ENCODE assay signal across 8 mouse cellular contexts in the genomic region with DNA sequence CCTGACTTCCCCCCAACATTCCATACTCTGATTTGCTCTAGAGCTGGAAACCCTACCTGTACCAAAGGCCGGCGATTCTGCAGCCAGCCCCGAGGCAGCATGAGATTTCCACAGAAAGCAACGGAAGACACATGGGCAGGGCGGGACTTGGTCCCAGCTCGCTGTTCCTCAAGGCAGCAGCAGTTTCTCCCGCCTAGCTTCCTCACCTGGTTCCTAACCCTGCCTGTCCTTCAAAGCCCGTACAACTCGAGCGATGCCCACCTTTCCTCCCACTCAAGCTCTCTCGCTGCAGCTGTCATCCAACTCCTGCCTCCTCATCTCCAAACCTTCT. TPM values are rescaled to one million over a fixed set of nuclear protein-coding genes. Genes with fewer than 3 reads are reported as not detected.
DNase-seq lines count a peak whose midpoint lies in the region; ATAC-seq and TF ChIP-seq lines count a peak whose summit lies in the region.

No protein-coding gene starts in this region.

- no peaks in the 10 kb centered on the region for H3K9me3 ChIP-seq in heart, embryonic 14.5 days (ENCODE audit: control insufficient read depth, low read length)
- no peaks in the 10 kb centered on the region for H3K9me3 ChIP-seq in midbrain, embryonic 14.5 days (ENCODE audit: control insufficient read depth, low read length)

- no peak for TF ChIP-seq CTCF in bone marrow, adult 2 months (IDR thresholded peaks at IDR 0.05; ENCODE audit: control insufficient read depth, insufficient read depth, low read length)

- intact Hi-C loops in heart, postnatal 25 days (cut with DNase I), result loop anchor here (5.0 kb wide), 1 partner anchor 172 kb away; the partner anchor contains the start of gene Zfp318

- peak overlapping the region; percentile 100 for H3K9ac ChIP-seq in heart, embryonic 14.5 days (ENCODE audit: low read length)
- peak overlapping the region; percentile 96 for H3K9ac ChIP-seq in midbrain, embryonic 14.5 days (replicated peaks; ENCODE audit: low read length)

- TF ChIP-seq POLR2A in bone marrow, adult 2 months (IDR thresholded peaks at IDR 0.05; ENCODE audit: borderline replicate concordance, control insufficient read depth, low read depth, low read length), result no peak

- peaks cover 30% of the 10 kb centered on the region for H3K36me3 ChIP-seq in heart, embryonic 14.5 days (ENCODE audit: control insufficient read depth, insufficient read depth, low read length)
- H3K36me3 ChIP-seq in midbrain, embryonic 14.5 days (ENCODE audit: control insufficient read depth, insufficient read depth, low read length), result peaks cover 23% of the 10 kb centered on the region

- peaks cover 1% of the 10 kb centered on the region; the same call in 1 of the 2 replicates for H3K4me1 ChIP-seq in bone marrow, adult 2 months (ENCODE audit: control insufficient read depth, insufficient read depth, low read length)
- peaks cover 11 to 33% of the 10 kb centered on the region in 2 experiments for H3K4me1 ChIP-seq in heart, embryonic 14.5 days (ENCODE audit: control insufficient read depth in 2 of 2, insufficient read depth in 2 of 2, low read length in 2 of 2)
- H3K4me1 ChIP-seq in midbrain, embryonic 14.5 days (ENCODE audit: control insufficient read depth, insufficient read depth, low read length), result peaks cover 29% of the 10 kb centered on the region

- peak overlapping the region; percentile 76 for H3K4me2 ChIP-seq in heart, embryonic 14.5 days (ENCODE audit: low read length)
- peak overlapping the region; percentile 94 for H3K4me2 ChIP-seq in midbrain, embryonic 14.5 days (ENCODE audit: low read length)

- H3K27ac ChIP-seq in bone marrow, adult 2 months (ENCODE audit: control insufficient read depth, insufficient read depth, low read depth, low read length, poor library complexity), result no peak overlapping the region
- H3K27ac ChIP-seq in heart, embryonic 14.5 days (replicated peaks in 1 of 2; ENCODE audit: control insufficient read depth in 1 of 2, insufficient read depth in 1 of 2, low read depth in 2 of 2, low read length in 2 of 2), result peak overlapping the region; percentile 93 to 95
- H3K27ac ChIP-seq in midbrain, embryonic 14.5 days (replicated peaks; ENCODE audit: low read depth, low read length), result peak overlapping the region; percentile 91

- DNase-seq in heart, adult 11 months, result peak; percentile 97
- no peak for DNase-seq in heart, postnatal 25 days (ENCODE audit: low spot score)
- peak; percentile 65 for DNase-seq in kidney, postnatal 10 days
- DNase-seq in midbrain, embryonic 14.5 days, result no peak
- DNase-seq in ovary, postnatal 10 days (ENCODE audit: low spot score), result no peak
- no peak for DNase-seq in thymus, postnatal 0 days (ENCODE audit: low spot score)

- H3K27me3 ChIP-seq in heart, embryonic 14.5 days (ENCODE audit: control insufficient read depth, insufficient read depth, low read length), result no peaks in the 10 kb centered on the region
- H3K27me3 ChIP-seq in midbrain, embryonic 14.5 days (ENCODE audit: control insufficient read depth, insufficient read depth, low read length), result no peaks in the 10 kb centered on the region

- H3K4me3 ChIP-seq in bone marrow, adult 2 months (replicated peaks; ENCODE audit: control insufficient read depth, low read depth, low read length), result peak overlapping the region; percentile 59
- H3K4me3 ChIP-seq in heart, embryonic 14.5 days (ENCODE audit: control insufficient read depth in 1 of 2, insufficient read depth in 1 of 2, low read depth in 1 of 2, low read length in 2 of 2), result peak overlapping the region; percentile 90 to 99
- peak overlapping the region; percentile 96 for H3K4me3 ChIP-seq in midbrain, embryonic 14.5 days (replicated peaks; ENCODE audit: low read depth, low read length)

- ATAC-seq in heart, embryonic 14.5 days (ENCODE audit: insufficient number of reproducible peaks, insufficient read depth, low FRiP score, low read depth), result no peak
- ATAC-seq in midbrain, embryonic 14.5 days (ENCODE audit: low FRiP score, low TSS enrichment), result no peak

- WGBS in bone marrow, adult 2 months, result 1% methylated on average over 11 of the region's 11 CpGs
- 0% methylated on average over 11 of the region's 11 CpGs for WGBS in heart, embryonic 14.5 days
- WGBS in midbrain, embryonic 14.5 days, result 1% methylated on average over 11 of the region's 11 CpGs

RNA-seq across cellular contexts. Expression of gene Srf, which starts 1.4 kb away (rescaled TPM):
- 10 to 100 TPM; 98.7 to 99.3 TPM for total RNA-seq in heart, postnatal 25 days (2021)
- 14.6 and 17.4 TPM in 2 replicates for polyA plus RNA-seq in bone marrow, adult 2 months (2011; ENCODE audit: insufficient read depth, insufficient read length, low replicate concordance, missing spikeins)
- 15.6 and 17.8 TPM in 2 replicates for polyA plus RNA-seq in heart, embryonic 14.5 days (2014; fragmentation: Nextera tagmentation; extraction: Ambion mirVana)
- polyA plus RNA-seq in midbrain, embryonic 14.5 days (2014; fragmentation: Nextera tagmentation; extraction: Ambion mirVana), result 4.2 and 5.9 TPM in 2 replicates
- 5.0 and 7.5 TPM in 2 replicates for polyA plus RNA-seq in thymus, postnatal 0 days (2015; fragmentation: Nextera tagmentation; extraction: Ambion mirVana)

RNA-seq across cellular contexts. Expression of gene Cul9, which starts 8.4 kb away (rescaled TPM):
- 10 to 100 TPM; 19.4 to 19.5 TPM for total RNA-seq in heart, postnatal 25 days (2021)
- polyA plus RNA-seq in bone marrow, adult 2 months (2011; ENCODE audit: insufficient read depth, insufficient read length, low replicate concordance, missing spikeins), result 11.1 and 14.9 TPM in 2 replicates
- 4.6 and 5.1 TPM in 2 replicates for polyA plus RNA-seq in heart, embryonic 14.5 days (2014; fragmentation: Nextera tagmentation; extraction: Ambion mirVana)
- 13.6 and 20.6 TPM in 2 replicates for polyA plus RNA-seq in midbrain, embryonic 14.5 days (2014; fragmentation: Nextera tagmentation; extraction: Ambion mirVana)
- polyA plus RNA-seq in thymus, postnatal 0 days (2015; fragmentation: Nextera tagmentation; extraction: Ambion mirVana), result 2.5 and 2.8 TPM in 2 replicates

RNA-seq across cellular contexts. Expression of gene Dnph1, which starts 58.1 kb away (rescaled TPM):
- total RNA-seq in heart, postnatal 25 days (2021), result 1 to 10 TPM; 1.1 to 2.4 TPM
- polyA plus RNA-seq in bone marrow, adult 2 months (2011; ENCODE audit: insufficient read depth, insufficient read length, low replicate concordance, missing spikeins), result 11.5 and 16.2 TPM in 2 replicates
- 25.8 and 26.4 TPM in 2 replicates for polyA plus RNA-seq in heart, embryonic 14.5 days (2014; fragmentation: Nextera tagmentation; extraction: Ambion mirVana)
- polyA plus RNA-seq in midbrain, embryonic 14.5 days (2014; fragmentation: Nextera tagmentation; extraction: Ambion mirVana), result 17.2 and 20.4 TPM in 2 replicates
- polyA plus RNA-seq in thymus, postnatal 0 days (2015; fragmentation: Nextera tagmentation; extraction: Ambion mirVana), result 28.3 and 33.7 TPM in 2 replicates

Comparison
In these comparisons a context has a peak if more than half of its experiments do, and no peak if none do; other contexts are left out.
1. DNase-seq: peak in heart, adult 11 months (single experiment) and kidney, postnatal 10 days (single experiment); none in heart, postnatal 25 days (single experiment), midbrain, embryonic 14.5 days (single experiment), ovary, postnatal 10 days (single experiment) and thymus, postnatal 0 days (single experiment).
2. Peak in every context shown above with its lines, with median percentiles within 50 percentile points of each other: H3K4me3 ChIP-seq.